Mouse (Mus musculus): ENCODE measurements around the gene Syn3.
A peak's percentile ranks its signal among the peaks of the same experiment; 100 is the strongest.
"Not testable (repeated sequence)": the region's sequence is repeated elsewhere in the genome, so short reads cannot be mapped to it uniquely, and the experiment has no call there.

Gene Syn3

GRCm38 (mm10) chr10:86498673-86499391 is at the start of gene Syn3:
Syn3 (minus strand) TSS chr10:86498896.
- peak; percentile 92 for DNase-seq

- DNase-seq = not testable (repeated sequence)
Observed at GRCm38 (mm10) chr10:86526357-86526874, 27.7 kb upstream of the Syn3 start.

DNA sequence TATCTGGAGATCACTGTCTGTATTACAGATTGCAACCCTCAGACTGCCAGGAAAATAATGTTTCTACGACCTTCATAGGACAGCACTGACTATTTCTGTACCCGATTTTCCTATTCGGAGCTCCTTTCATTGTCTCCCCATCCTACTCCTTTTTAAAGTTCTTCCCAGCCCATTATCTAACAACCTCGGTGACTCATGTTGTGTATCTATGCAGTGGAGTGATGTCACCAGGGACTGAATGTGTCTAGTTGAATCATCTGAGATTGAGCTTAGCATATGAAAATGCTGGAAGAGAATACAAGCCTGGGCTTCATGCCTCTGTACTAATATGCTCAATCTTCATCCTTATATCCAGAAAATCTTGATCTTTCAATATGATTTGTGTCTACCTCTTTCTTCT is 15.1 kb upstream of the Syn3 start:
- no peak for DNase-seq

- DNase-seq = no peak
Observed at GRCm38 (mm10) chr10:86510941-86511340, 12.2 kb upstream of the Syn3 start.

DNA sequence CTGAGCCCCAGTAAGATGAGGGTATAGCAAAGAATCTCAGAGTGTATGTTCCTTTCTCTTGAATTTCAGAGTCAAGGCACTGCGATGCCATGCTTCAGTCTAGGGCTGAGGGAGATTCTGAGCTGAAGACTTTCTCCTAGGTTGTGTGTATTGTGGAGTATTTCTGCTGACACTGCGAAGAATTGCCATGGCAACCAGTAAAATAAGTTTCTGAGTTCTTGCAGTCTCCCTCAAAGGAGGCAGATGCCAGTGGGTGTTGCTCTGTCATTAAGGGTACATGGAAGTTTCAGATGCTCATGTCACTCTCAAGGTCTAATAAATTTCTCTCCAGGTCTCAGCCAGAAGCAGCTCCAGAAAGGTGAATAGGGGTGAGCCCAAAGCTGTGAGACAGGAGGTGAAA is 3.4 kb upstream of the Syn3 start:
- DNase-seq = no peak

DNA sequence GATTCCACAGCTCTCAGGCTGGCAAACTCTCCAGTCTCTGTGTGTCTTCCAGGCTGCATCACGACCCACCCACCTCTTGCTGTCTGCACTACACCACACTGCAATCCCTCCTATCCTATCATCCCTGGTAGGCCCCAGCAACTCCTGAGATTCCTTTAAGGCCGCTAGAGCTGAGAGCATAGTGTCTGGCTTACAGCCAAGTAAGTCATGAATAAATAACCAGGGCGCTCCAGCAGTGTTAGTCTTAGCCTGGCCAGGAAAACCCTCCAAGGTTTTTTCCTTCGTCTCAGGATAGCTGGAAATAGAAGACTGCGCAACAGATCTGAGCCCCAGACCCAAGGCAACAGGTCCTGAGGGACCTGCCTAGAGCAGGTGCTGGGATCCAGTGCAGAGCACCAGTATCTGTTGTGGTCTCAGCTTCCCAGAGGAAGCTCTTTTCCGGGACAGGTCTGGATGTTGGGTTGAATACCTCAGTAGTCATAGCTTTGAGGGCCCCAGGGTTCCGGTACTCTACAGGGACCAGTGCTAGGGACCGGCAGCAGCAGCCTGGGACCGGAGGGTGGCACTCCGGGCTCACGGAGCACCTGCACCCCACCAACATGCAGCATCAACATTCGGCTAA is 534 bp downstream of the Syn3 start:
- peak; percentile 73 for DNase-seq

- DNase-seq = no peak
Observed at GRCm38 (mm10) chr10:86495851-86496250, 2.8 kb downstream of the Syn3 start.

GRCm38 (mm10) chr10:86493140-86493539 is 5.6 kb downstream of the Syn3 start:
- no peak for DNase-seq

GRCm38 (mm10) chr10:86492089-86492907 is 6.4 kb downstream of the Syn3 start:
- no peak for DNase-seq

DNA sequence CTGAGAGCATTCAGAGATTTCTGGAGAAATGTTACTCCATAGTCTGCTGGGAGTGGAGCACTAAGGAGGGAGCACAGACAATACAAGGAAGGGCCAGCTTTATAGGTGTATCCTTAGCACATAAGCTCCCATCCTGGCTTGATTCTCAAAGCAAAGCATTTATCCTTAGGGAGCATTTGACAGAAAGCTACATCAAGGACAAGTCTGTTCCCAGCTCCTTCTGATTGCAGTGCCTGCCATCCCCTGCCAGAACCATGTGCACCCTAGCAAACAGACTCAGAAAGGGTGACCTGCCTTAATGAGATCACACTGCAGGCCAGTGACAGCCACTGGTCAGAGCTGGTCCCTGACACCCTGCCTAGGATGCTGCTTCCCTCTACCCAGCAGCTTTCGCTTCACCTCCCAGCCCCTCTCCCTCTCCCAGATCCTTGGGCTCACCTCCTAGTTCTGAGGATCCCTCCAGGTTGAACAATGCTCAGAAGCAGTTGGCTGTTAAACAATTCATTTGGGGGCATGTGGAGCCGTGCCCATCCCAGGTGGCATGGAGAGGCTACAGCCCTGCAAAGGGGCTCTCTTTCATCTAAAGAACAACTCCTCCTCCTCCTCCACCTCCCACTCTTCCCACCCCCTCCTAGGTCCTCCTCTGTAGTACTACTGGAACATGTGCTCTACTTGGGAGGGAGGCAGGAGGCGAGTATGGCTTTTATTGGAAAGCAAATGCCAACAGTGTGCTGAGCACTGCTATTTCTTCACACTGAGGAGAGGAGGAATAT is 7.2 kb downstream of the Syn3 start:
- no peak for DNase-seq

- DNase-seq = no peak
Observed at GRCm38 (mm10) chr10:86488544-86488943, 10.2 kb downstream of the Syn3 start.

GRCm38 (mm10) chr10:86485971-86486370 is 12.7 kb downstream of the Syn3 start:
- no peak for DNase-seq

DNA sequence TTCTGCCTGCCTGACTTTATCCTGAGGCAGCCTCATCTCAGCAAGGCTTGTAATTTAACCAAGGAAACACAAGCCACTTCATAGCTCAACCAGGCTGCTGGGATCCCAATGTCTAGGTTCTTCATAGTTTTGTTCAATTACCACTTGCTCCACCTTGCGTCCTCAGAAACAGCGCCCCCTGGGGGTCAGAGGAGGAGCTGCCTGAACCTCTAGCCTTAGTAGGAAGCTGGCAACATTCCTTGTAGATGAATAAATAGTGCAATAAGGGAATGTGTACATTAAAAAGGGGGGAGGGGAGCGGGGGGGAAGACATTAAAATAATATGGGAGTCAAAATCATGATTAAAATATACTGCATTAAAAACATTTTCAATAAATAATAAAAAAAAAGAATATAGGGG is 14.7 kb downstream of the Syn3 start:
- DNase-seq = no peak

GRCm38 (mm10) chr10:86482496-86482895 is 16.2 kb downstream of the Syn3 start:
- DNase-seq = no peak

- DNase-seq = no peak
Observed at GRCm38 (mm10) chr10:86480711-86481110, 18.0 kb downstream of the Syn3 start.

DNA sequence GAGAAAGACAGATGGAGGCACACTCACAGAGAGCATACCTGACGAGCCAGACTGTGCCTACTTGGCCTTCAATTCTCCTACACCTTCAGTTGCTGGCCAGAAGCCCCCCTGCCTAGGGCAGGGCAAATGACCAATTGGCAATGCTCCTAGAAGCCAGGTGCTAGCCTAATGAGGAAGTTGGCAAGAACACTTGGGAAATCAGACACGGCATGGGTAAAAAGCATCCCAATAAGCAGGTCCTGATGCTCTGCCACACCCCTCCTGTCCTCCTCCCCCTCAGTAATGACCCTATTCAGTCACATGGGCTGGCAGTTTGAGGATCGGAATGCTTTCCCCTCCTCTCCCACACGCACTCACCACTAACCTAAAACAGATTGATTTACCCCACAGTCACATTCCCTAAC is 19.0 kb downstream of the Syn3 start:
- no peak for DNase-seq

DNA sequence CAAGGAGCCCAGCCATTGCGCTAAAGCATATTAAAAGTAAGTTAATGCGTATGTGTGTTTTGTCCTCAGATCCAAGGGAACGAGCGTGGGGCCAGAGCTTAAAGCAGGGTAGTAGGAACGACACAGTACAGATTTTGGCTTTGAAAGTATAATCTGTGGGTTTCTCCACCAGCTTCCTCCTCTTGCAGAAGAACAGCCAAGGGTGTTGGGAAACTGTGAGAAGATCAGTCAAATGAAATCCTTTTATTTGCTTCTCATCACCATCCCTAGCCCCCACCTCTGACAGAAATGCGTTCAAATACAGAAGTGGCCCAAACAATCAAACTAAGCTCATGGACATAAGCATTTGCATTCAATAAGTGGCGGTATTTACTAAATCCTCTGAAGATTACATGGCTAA is 22.0 kb downstream of the Syn3 start:
- DNase-seq = no peak

DNA sequence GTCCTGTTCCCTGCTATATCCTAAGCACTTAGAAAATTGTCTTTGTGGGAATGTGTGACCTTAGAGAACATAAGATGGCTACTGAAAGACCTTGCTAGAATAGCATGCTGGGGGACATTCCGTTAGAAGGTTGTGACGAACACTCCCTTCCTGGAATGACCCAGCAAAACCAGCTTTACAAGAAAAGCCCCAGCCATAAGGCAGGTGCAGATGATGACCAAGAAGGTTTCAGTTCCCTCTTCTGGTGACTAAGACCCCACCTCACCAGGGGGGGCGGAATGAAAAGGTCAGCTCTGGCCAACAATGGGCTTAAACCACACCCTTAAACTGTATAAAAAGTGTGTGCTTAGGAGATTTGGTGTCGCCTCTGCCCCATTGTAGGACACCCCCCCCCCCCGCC is 23.4 kb downstream of the Syn3 start:
- DNase-seq = no peak

GRCm38 (mm10) chr10:86474176-86475154 is 24.2 kb downstream of the Syn3 start:
- DNase-seq = no peak

- peak; percentile 33 for DNase-seq
Observed at GRCm38 (mm10) chr10:86473637-86474154, 25.0 kb downstream of the Syn3 start.

Measured in kidney, adult 18-20 months (tissue).